Mouse (Mus musculus) MEL (cell line): ENCODE data around the gene Dlx1. TPM values are rescaled to one million over a fixed set of nuclear protein-coding genes. Genes with fewer than 3 reads are reported as not detected.
A peak's percentile ranks its signal among the peaks of the same experiment; 100 is the strongest.

Experiments
- DNase-seq: peaks from one replicate; pipeline ENCODE4 v3.0.0; 2011; ENCODE audit warnings: low read depth, low spot score
- H3K27ac ChIP-seq: 2 replicates; pipeline ENCODE4 v1.5.1; 2012; ENCODE audit warnings: low read depth, mild to moderate bottlenecking, control low read depth, low read length, moderate library complexity; ENCODE audit not compliant: control insufficient read depth
- H3K27me3 ChIP-seq, 2 experiments: fragments of 150-350 bp in 1 of 2; sonication (generic) in 1 of 2; 2 replicates each; pipeline ENCODE4 v1.6.1; 2012; ENCODE audit warnings: low read length in 2 of 2, mild to moderate bottlenecking in 2 of 2, improper control_type of control experiment in 1 of 2, moderate library complexity in 1 of 2; ENCODE audit not compliant: insufficient read depth in 2 of 2, control insufficient read depth in 1 of 2
- H3K36me3 ChIP-seq, 2 experiments: 2 replicates each; pipeline ENCODE4 v1.6.1; 2012 to 2014; ENCODE audit warnings: low read length in 2 of 2, improper control_type of control experiment in 1 of 2, inconsistent platforms in 1 of 2, mild to moderate bottlenecking in 1 of 2; ENCODE audit not compliant: insufficient read depth in 2 of 2, control insufficient read depth in 1 of 2
- H3K4me1 ChIP-seq, 2 experiments: fragments of 150-350 bp in 1 of 2; sonication (generic) in 1 of 2; 2 replicates each; pipeline ENCODE4 v1.6.1; 2012; ENCODE audit warnings: low read length in 2 of 2, improper control_type of control experiment in 1 of 2, mild to moderate bottlenecking in 1 of 2; ENCODE audit not compliant: insufficient read depth in 2 of 2, control insufficient read depth in 1 of 2
- H3K4me3 ChIP-seq, 2 experiments: fragments of 150-350 bp in 1 of 2; sonication (generic) in 1 of 2; 2 replicates each; pipeline ENCODE4 v1.5.1; 2012; ENCODE audit warnings: low read depth in 2 of 2, low read length in 2 of 2, mild to moderate bottlenecking in 2 of 2, moderate library complexity in 2 of 2, control low read depth in 1 of 2, improper control_type of control experiment in 1 of 2; ENCODE audit not compliant: control insufficient read depth in 1 of 2, insufficient read depth in 1 of 2
- H3K79me2 ChIP-seq: 2 replicates; pipeline ENCODE4 v1.6.1; 2012; ENCODE audit warnings: mild to moderate bottlenecking, low read length, moderate library complexity; ENCODE audit not compliant: control insufficient read depth, poor library complexity, insufficient read depth
- H3K9ac ChIP-seq: 2 replicates; pipeline ENCODE4 v1.6.1; 2012; ENCODE audit warnings: low read depth, mild to moderate bottlenecking, control low read depth, low read length, moderate library complexity; ENCODE audit not compliant: control insufficient read depth, poor library complexity, severe bottlenecking
- H3K9me3 ChIP-seq: fragments of 150-350 bp; sonication (generic); replicated peaks from 2 replicates; pipeline ENCODE4 v1.6.1; 2012; ENCODE audit warnings: mild to moderate bottlenecking, low read length, improper control_type of control experiment, moderate library complexity; ENCODE audit not compliant: insufficient read depth
- CTCF ChIP-seq, 3 experiments: IDR thresholded peaks in 2 of 3; conservative IDR thresholded peaks in 1 of 3; 2 replicates each; pipeline ENCODE4 v1.5.1; 2011 to 2012; ENCODE audit warnings: low read length in 3 of 3, low read depth in 2 of 3, mild to moderate bottlenecking in 2 of 3, improper control_type of control experiment in 1 of 3, inconsistent platforms in 1 of 3, mixed read lengths in 1 of 3, moderate library complexity in 1 of 3; ENCODE audit not compliant: control insufficient read depth in 1 of 3, insufficient read depth in 1 of 3, poor library complexity in 1 of 3, severe bottlenecking in 1 of 3
- E2F4 ChIP-seq: IDR thresholded peaks from 2 replicates; pipeline ENCODE4 v1.6.1; 2011; ENCODE audit warnings: low read depth, low read length, improper control_type of control experiment, borderline replicate concordance
- ELF1 ChIP-seq: IDR thresholded peaks from 2 replicates; pipeline ENCODE4 v1.6.1; 2014; ENCODE audit warnings: low read depth, mild to moderate bottlenecking, inconsistent platforms, low read length, improper control_type of control experiment, moderate library complexity
- EP300 ChIP-seq, 2 experiments: IDR thresholded peaks; 2 replicates each; pipeline ENCODE4 v1.6.1; 2011; ENCODE audit warnings: improper control_type of control experiment in 2 of 2, low read length in 2 of 2, low read depth in 1 of 2, mild to moderate bottlenecking in 1 of 2
- GABPA ChIP-seq: IDR thresholded peaks from 2 replicates; pipeline ENCODE4 v1.6.1; 2012; ENCODE audit warnings: low read depth, mild to moderate bottlenecking, inconsistent platforms, low read length, improper control_type of control experiment, moderate library complexity
- GATA1 ChIP-seq: IDR thresholded peaks from 2 replicates; pipeline ENCODE4 v1.6.1; 2011; ENCODE audit warnings: low read depth, low read length, improper control_type of control experiment
- KAT2A ChIP-seq: conservative IDR thresholded peaks from 2 replicates; pipeline ENCODE4 v1.6.1; 2012; ENCODE audit warnings: low read depth, low read length, improper control_type of control experiment, inconsistent platforms
- MAFK ChIP-seq: IDR thresholded peaks from 2 replicates; pipeline ENCODE4 v1.6.1; 2011; ENCODE audit warnings: low read depth, mild to moderate bottlenecking, low read length, improper control_type of control experiment, borderline replicate concordance
- MAX ChIP-seq: IDR thresholded peaks from 2 replicates; pipeline ENCODE4 v1.6.1; 2011; ENCODE audit warnings: low read length, improper control_type of control experiment
- MYC ChIP-seq: IDR thresholded peaks from 2 replicates; pipeline ENCODE4 v1.6.1; 2011; ENCODE audit warnings: low read depth, mild to moderate bottlenecking, low read length, improper control_type of control experiment, moderate library complexity
- NRF1 ChIP-seq: IDR thresholded peaks from 2 replicates; pipeline ENCODE4 v1.6.1; 2014; ENCODE audit warnings: low read depth, mild to moderate bottlenecking, inconsistent platforms, low read length, improper control_type of control experiment, moderate library complexity; ENCODE audit not compliant: poor library complexity, insufficient read depth, severe bottlenecking
- POLR2A ChIP-seq, 2 experiments: IDR thresholded peaks; 2 replicates each; pipeline ENCODE4 v1.6.1; 2011 to 2012; ENCODE audit warnings: low read length in 2 of 2, mild to moderate bottlenecking in 2 of 2, control low read depth in 1 of 2, improper control_type of control experiment in 1 of 2, low read depth in 1 of 2, moderate library complexity in 1 of 2; ENCODE audit not compliant: control insufficient read depth in 1 of 2, insufficient read depth in 1 of 2, poor library complexity in 1 of 2
- POLR2AphosphoS2 ChIP-seq: IDR thresholded peaks from 2 replicates; pipeline ENCODE4 v1.6.1; 2011; ENCODE audit warnings: low read length, improper control_type of control experiment
- RAD21 ChIP-seq: IDR thresholded peaks from 2 replicates; pipeline ENCODE4 v1.6.1; 2011; ENCODE audit warnings: mild to moderate bottlenecking, low read depth, low read length, improper control_type of control experiment
- SIN3A ChIP-seq: IDR thresholded peaks from 2 replicates; pipeline ENCODE4 v1.6.1; 2012; ENCODE audit warnings: low read length, improper control_type of control experiment, inconsistent platforms
- SMC3 ChIP-seq: IDR thresholded peaks from 2 replicates; pipeline ENCODE4 v1.6.1; 2011; ENCODE audit warnings: low read depth, low read length, improper control_type of control experiment
- TAL1 ChIP-seq: IDR thresholded peaks from 2 replicates; pipeline ENCODE4 v1.6.1; 2012; ENCODE audit warnings: mild to moderate bottlenecking, inconsistent platforms, low read length, moderate library complexity, mixed read lengths
- USF1 ChIP-seq: IDR thresholded peaks from 2 replicates; pipeline ENCODE4 v1.6.1; 2014; ENCODE audit warnings: low read depth, mild to moderate bottlenecking, inconsistent platforms, low read length, improper control_type of control experiment, moderate library complexity
- ZC3H11A ChIP-seq: IDR thresholded peaks from 2 replicates; pipeline ENCODE4 v1.6.1; 2012; ENCODE audit warnings: low read depth, mild to moderate bottlenecking, inconsistent platforms, low read length, improper control_type of control experiment
- ZMIZ1 ChIP-seq: IDR thresholded peaks from 2 replicates; pipeline ENCODE4 v1.6.1; 2012; ENCODE audit warnings: low read depth, mild to moderate bottlenecking, inconsistent platforms, low read length, improper control_type of control experiment, moderate library complexity
- ZNF384 ChIP-seq: IDR thresholded peaks from 2 replicates; pipeline ENCODE4 v1.6.1; 2012; ENCODE audit warnings: low read depth, mild to moderate bottlenecking, inconsistent platforms, low read length, improper control_type of control experiment
- polyA plus RNA-seq, 2 experiments: library from polyadenylated mRNA; stranded (reverse) in 1 of 2; unstranded in 1 of 2; fragments of >175 nt in 1 of 2; fragments of >200 nt in 1 of 2; gene quantifications; 2 replicates each; pipeline versions ENCODE4 v1.2.1 to v1.2.4; 2012; ENCODE audit warnings: low replicate concordance in 2 of 2, low read depth in 1 of 2; ENCODE audit not compliant: insufficient read length in 2 of 2, insufficient read depth in 1 of 2, missing spikeins in 1 of 2
- total RNA-seq: library from RNA; depleted of rRNA; stranded (reverse); fragments of 300-350 nt; gene quantifications from 2 replicates; pipeline ENCODE4 v1.2.3, GENCODE M21; 2012

Dlx1 gene
- total and polyA plus RNA-seq, 3 experiments: 3.4 to 11.8 TPM; not detected in 1

- no peak within 1 kb of the TSS for H3K9ac ChIP-seq
- H3K79me2 ChIP-seq: no peaks in the 10 kb centered on the region
- H3K4me3 ChIP-seq: no peak within 1 kb of the TSS
- no peak for TF ChIP-seq NRF1
- TF ChIP-seq POLR2A (IDR thresholded peaks at IDR 0.05; ENCODE audit: control insufficient read depth in 1 of 2, insufficient read depth in 1 of 2, low read depth in 1 of 2, low read length in 2 of 2, poor library complexity in 1 of 2): 0 out of 4 replicates have a peak, but pooled peaks of 1 of the 2 experiments have one; percentile 34
- TF ChIP-seq, all 39 proteins: peak for 1
- H3K27me3 ChIP-seq: peaks cover 0 to 2% of the 10 kb centered on the region in 2 experiments; a peak in 2 of 4 replicates
- H3K27ac ChIP-seq: no peak within 1 kb of the TSS
- DNase-seq: no peak
- H3K4me1 ChIP-seq: peaks cover 7 to 9% of the 10 kb centered on the region in 2 experiments
- H3K9me3 ChIP-seq: no peaks in the 10 kb centered on the region
- H3K36me3 ChIP-seq: peaks cover 0 to 8% of the 10 kb centered on the region in 2 experiments; a peak in 2 of 4 replicates
Observed at GRCm38 (mm10) chr2:71546640-71547071, 18.7 kb downstream of the Dlx1 start, which contains the start of gene Dlx2. TSS of gene Dlx2 (minus strand) at chr2:71546754.

- peak; percentile 78 for DNase-seq
- H3K36me3 ChIP-seq: peaks cover 0 to 4% of the 10 kb centered on the region in 2 experiments; a peak in 2 of 4 replicates
- peak; percentile 99 for TF ChIP-seq SMC3
- no peak for TF ChIP-seq MYC
- no peak for TF ChIP-seq E2F4
- TF ChIP-seq ZNF384: no peak
- no peak for TF ChIP-seq MAX
- TF ChIP-seq ELF1: no peak
- TF ChIP-seq RAD21: peak; percentile 89
- TF ChIP-seq POLR2AphosphoS2: no peak
- TF ChIP-seq CTCF (IDR thresholded peaks at IDR 0.05 in 2 of 3, conservative IDR thresholded peaks at IDR 0.05 in 1 of 3; ENCODE audit: control insufficient read depth in 1 of 3, insufficient read depth in 1 of 3, low read depth in 2 of 3, low read length in 3 of 3, poor library complexity in 1 of 3, severe bottlenecking in 1 of 3): peak; percentile 61 to 98 (median 90)
- TF ChIP-seq TAL1: no peak
- no peak for TF ChIP-seq GATA1
- no peak for TF ChIP-seq GABPA
- TF ChIP-seq ZC3H11A: peak; percentile 95
- no peak for TF ChIP-seq SIN3A
- TF ChIP-seq ZMIZ1: no peak
- no peak for TF ChIP-seq KAT2A
- TF ChIP-seq USF1: no peak
- TF ChIP-seq MAFK: no peak
- TF ChIP-seq EP300 (IDR thresholded peaks at IDR 0.05; ENCODE audit: low read depth in 1 of 2, low read length in 2 of 2): no peak
- TF ChIP-seq, all 39 proteins: peak for 4
- H3K9ac ChIP-seq: no peak overlapping the region
- no peak overlapping the region for H3K4me3 ChIP-seq
- peaks cover under 1 to 2% of the 10 kb centered on the region in 2 experiments; a peak in 2 of 4 replicates for H3K27me3 ChIP-seq
- H3K9me3 ChIP-seq: no peaks in the 10 kb centered on the region
- H3K27ac ChIP-seq: no peak overlapping the region
- no peaks in the 10 kb centered on the region for H3K79me2 ChIP-seq
- peaks cover 0 to 3% of the 10 kb centered on the region in 2 experiments; a peak in 2 of 4 replicates for H3K4me1 ChIP-seq
Observed at GRCm38 (mm10) chr2:71547829-71548228, 19.9 kb downstream of the Dlx1 start.
